Mouse (Mus musculus) liver, postnatal 0 days (tissue): ENCODE measurements around the gene Gmds. TPM values are rescaled to one million over a fixed set of nuclear protein-coding genes. Genes with fewer than 3 reads are reported as not detected.

Source experiments
- ATAC-seq: fragments of 200-750 bp; cut with Nextera tagmentation; 2 replicates; pipeline ENCODE4 v1.8.0; 2017; ENCODE audit warnings: mild to moderate bottlenecking, moderate library complexity
- DNase-seq: peaks from one replicate; pipeline ENCODE4 v3.0.0-alpha.2; 2016
- H3K27ac ChIP-seq: fragments of 300-500 bp; sonication (generic); 2 replicates; pipeline ENCODE4 v1.5.1; 2014; ENCODE audit warnings: antibody characterized with exemption, moderate library complexity, mild to moderate bottlenecking, low read depth
- H3K27me3 ChIP-seq: fragments of 300-500 bp; sonication (generic); 2 replicates; pipeline ENCODE4 v1.6.1; 2014; ENCODE audit warnings: low read length, control low read depth, mixed read lengths; ENCODE audit not compliant: insufficient read depth
- H3K36me3 ChIP-seq: fragments of 300-500 bp; sonication (generic); replicated peaks from 2 replicates; pipeline ENCODE4 v1.6.1; 2014; ENCODE audit warnings: mild to moderate bottlenecking, control low read depth, low read length, moderate library complexity, mixed read lengths; ENCODE audit not compliant: insufficient read depth
- H3K4me1 ChIP-seq: fragments of 300-500 bp; sonication (generic); 2 replicates; pipeline ENCODE4 v1.6.1; 2014; ENCODE audit warnings: antibody characterized with exemption, mild to moderate bottlenecking, control low read depth; ENCODE audit not compliant: insufficient read depth
- H3K4me2 ChIP-seq: fragments of 300-500 bp; sonication (generic); 2 replicates; pipeline ENCODE4 v1.6.1; 2014; ENCODE audit warnings: low read depth, mild to moderate bottlenecking, low read length, moderate library complexity, mixed read lengths
- H3K4me3 ChIP-seq: fragments of 300-500 bp; sonication (generic); 2 replicates; pipeline ENCODE4 v1.5.1; 2014; ENCODE audit warnings: low read depth, low read length
- H3K9ac ChIP-seq: fragments of 300-500 bp; sonication (generic); replicated peaks from 2 replicates; pipeline ENCODE4 v1.6.1; 2014; ENCODE audit warnings: mild to moderate bottlenecking, moderate library complexity
- H3K9me3 ChIP-seq: fragments of 300-500 bp; sonication (generic); 2 replicates; pipeline ENCODE4 v1.6.1; 2016; ENCODE audit warnings: mild to moderate bottlenecking, control low read depth, low read length, mixed read lengths
- CTCF ChIP-seq: sonication (generic); IDR thresholded peaks from 2 replicates; pipeline ENCODE4 v1.5.1; 2016; ENCODE audit warnings: antibody characterized with exemption, low read depth
- EP300 ChIP-seq: IDR thresholded peaks from 2 replicates; pipeline ENCODE4 v1.6.1; 2016; ENCODE audit warnings: antibody characterized with exemption, low read depth, mild to moderate bottlenecking
- WGBS: fragments of 180-500 bp; shearing (Covaris S2); extraction: QIAGEN DNeasy Blood & Tissue Kit; methylation state at CpG from one replicate; pipeline ENCODE4 v1.1.7; 2014; ENCODE audit not compliant: insufficient replicate concordance; 5-methylcytosine and 5-hydroxymethylcytosine counted together
- polyA plus RNA-seq: library from polyadenylated mRNA; unstranded; fragments of >200 nt; fragmentation: Nextera tagmentation; extraction: Ambion mirVana; gene quantifications from 2 replicates; pipeline ENCODE4 v1.2.1, GENCODE M21; 2015

Gmds gene
- polyA plus RNA-seq, 1 experiment from 2014 or later = 4.9 TPM

DNA sequence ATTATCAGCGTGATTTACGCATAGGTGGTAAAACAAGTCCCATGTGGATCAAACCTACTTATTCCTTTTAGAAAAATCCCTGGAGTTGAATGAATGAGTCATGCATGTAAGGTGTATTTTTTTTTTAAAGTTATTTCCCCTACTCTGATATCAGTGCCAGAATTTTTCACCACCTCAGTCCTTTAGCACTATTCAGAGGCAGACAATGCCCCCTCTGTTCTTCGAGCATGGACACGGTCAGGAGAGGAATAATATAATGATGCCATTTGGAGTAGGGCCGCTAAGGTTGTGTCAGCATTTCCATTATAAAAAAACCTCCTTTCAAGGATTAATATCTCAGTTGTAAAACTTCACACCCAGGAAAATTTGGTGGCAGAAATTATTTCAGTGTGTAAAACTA, 301.6 kb downstream of the Gmds start:
- DNase-seq (no peak), ATAC-seq (no peak)
- Histone ChIP-seq H3K4me2 (no peak overlapping the region), H3K27me3 (no peaks in the 10 kb centered on the region), H3K36me3 (no peaks in the 10 kb centered on the region), H3K27ac (no peak overlapping the region), H3K9ac (no peak overlapping the region), H3K4me1 (no peaks in the 10 kb centered on the region), H3K4me3 (no peak overlapping the region), H3K9me3 (no peaks in the 10 kb centered on the region)
- TF ChIP-seq CTCF (no peak), EP300 (no peak)
- 86% methylated on average over 5 of the region's 5 CpGs for WGBS

DNA sequence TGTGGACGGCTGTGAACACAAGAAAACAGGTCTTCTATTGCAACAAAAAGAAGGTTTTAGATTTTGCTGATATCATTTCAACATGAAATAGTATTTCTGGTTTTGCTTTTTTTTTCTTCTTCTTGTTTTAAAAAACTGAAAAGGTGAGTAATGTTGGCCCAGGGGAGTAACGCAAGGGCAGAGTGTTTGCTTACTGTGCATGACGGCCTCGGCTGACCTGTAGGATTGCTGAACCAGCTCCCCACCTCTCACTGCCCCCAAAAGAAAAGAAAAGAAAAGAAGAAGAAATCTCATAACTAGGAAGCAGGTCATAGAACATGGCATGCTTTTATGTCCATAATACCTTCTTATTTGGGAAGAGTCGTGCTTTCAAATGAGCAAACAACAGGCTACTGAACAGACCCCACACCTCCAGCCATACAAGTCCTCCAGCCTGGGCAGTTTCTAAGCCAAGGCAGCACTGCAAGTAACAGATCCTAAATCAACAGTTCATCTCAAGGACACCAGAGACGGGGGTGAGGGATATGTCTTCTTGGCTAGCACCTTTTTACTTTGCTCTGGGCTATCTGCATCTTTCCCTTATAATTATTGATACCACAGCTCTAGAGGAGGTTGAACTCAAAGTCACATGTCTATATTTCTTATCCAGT, 303.6 kb downstream of the Gmds start:
- Histone ChIP-seq H3K4me3 (no peak overlapping the region), H3K9me3 (no peaks in the 10 kb centered on the region), H3K36me3 (no peaks in the 10 kb centered on the region), H3K9ac (no peak overlapping the region), H3K27me3 (no peaks in the 10 kb centered on the region), H3K27ac (no peak overlapping the region), H3K4me1 (no peaks in the 10 kb centered on the region), H3K4me2 (no peak overlapping the region)
- no peak for DNase-seq
- TF ChIP-seq CTCF = no peak
- 72% methylated on average over 6 of the region's 6 CpGs for WGBS
- ATAC-seq = no peak

DNA sequence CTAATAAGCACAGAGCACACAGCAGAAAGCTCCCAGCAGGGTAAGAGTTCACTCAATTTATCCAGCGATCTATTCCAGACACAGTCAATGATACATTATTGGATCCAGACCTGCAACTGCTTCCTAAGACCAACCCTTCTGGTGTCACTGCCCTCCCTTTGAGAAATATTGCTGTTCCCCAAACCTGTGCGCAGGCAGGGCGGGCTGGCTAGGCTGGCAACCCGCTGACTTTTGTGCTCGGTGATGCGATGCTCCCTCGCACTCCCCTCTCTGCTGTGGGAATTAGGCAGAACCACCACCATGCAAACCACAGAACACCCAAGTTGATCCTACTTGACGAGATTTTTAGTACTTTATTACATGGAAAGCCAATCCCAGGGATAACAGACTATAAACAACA, 304.4 kb downstream of the Gmds start:
- Histone ChIP-seq H3K4me1 (no peaks in the 10 kb centered on the region), H3K4me3 (no peak overlapping the region), H3K4me2 (no peak overlapping the region), H3K36me3 (no peaks in the 10 kb centered on the region), H3K27ac (no peak overlapping the region), H3K27me3 (no peaks in the 10 kb centered on the region), H3K9me3 (no peaks in the 10 kb centered on the region), H3K9ac (no peak overlapping the region)
- WGBS = 84% methylated on average over 8 of the region's 8 CpGs
- DNase-seq (no peak), ATAC-seq (no peak)
- TF ChIP-seq EP300 (no peak), CTCF (no peak)

DNA sequence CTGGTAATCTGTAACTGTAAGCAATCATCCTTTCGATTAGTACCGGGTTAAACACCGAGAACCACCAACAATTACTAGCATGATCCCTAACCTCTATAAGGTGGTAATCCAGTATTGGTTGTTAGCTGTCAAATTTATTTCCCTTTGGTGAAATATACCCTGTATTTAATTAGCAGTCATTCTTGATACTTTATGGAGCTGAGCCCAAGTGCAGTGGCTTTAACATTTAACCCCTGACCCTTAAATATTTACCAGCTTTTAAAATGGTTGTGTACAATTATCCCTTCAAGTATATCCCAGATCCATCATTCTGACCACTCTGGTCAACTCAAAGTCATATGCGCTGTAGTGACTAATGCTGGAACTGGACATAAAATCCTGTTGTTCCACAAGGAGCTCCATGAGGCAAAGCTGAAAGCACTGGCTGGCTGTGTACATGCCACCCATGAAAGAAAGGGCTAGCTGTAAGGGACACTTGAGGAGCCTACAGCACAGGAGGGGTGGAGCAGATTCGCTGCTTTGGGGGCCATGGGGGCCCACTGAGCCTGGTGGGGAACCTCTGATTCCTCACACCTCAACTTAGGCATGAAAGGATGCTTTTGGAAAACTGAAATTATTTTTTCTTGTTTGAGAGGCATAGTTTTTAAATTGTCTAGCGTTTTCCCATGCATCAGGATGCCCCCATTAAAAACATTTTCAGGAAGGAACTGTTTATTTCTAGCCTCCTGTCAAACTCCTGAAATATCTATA, 312.1 kb downstream of the Gmds start:
- H3K9ac ChIP-seq = no peak overlapping the region
- H3K4me2 ChIP-seq = no peak overlapping the region
- H3K36me3 ChIP-seq = no peaks in the 10 kb centered on the region
- DNase-seq = no peak
- no peaks in the 10 kb centered on the region for H3K27me3 ChIP-seq
- no peaks in the 10 kb centered on the region for H3K9me3 ChIP-seq
- 75% methylated on average over 6 of the region's 6 CpGs for WGBS
- H3K27ac ChIP-seq = no peak overlapping the region
- no peaks in the 10 kb centered on the region for H3K4me1 ChIP-seq
- ATAC-seq = no peak
- no peak for TF ChIP-seq EP300
- no peak for TF ChIP-seq CTCF
- H3K4me3 ChIP-seq = no peak overlapping the region

DNA sequence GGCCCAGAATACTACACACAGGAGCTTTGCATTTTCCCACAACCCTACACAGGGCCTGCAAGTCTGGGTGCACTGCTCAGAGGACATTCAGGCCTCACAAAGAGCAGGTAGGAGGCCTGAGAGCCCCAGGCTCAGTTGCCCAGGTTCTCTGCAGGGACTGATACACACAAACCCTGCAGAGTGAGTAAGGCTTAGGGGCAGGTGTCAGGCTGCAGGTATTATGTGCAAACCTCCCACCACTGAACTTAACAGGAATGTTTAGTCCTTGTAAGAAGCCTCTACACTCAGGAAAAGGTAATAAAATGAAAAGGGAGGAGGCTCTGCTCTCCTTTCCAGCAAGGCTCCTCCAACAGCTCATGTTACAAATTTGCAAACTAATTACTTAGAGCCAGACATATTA, 313.7 kb downstream of the Gmds start:
- TF ChIP-seq EP300 (no peak), CTCF (no peak)

DNA sequence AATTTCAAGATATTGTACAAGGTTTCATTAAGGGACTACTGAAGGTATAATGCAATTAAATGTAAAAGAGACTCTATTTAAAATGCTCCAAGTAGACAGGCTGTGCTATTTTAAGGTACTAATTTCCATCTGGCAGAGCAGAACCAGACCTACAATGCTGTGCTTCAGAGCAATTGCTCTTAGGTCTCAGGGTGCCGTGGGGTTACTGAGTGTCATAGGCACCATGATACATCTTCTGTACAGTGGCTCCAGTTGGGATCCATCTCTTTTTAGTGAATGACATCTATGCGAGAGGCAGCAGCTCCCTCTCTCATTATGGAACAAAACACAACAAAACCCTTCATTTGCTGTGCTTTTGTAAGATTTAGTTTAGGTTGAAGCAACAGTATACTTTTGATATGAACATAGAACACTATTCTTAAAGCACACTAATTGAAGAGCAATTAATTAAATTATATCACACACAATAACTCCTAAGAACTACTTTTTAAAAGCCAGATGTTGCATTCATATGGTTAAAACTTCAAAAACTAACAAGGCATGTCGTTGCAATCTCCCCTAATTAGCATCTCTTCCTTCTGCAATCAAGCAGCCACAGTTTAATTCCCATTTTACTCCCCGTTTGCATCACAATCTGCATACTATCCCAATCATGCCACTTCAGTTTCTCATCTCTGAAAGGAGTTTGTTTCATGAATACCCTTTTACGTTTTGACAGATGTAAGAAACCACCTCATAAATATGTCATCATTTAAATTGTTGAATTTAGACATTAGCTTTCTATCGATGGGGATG, 317.9 kb downstream of the Gmds start:
- DNase-seq (no peak), ATAC-seq (no peak)
- Histone ChIP-seq H3K9me3 (no peaks in the 10 kb centered on the region), H3K36me3 (no peaks in the 10 kb centered on the region), H3K27me3 (no peaks in the 10 kb centered on the region), H3K27ac (no peak overlapping the region), H3K4me3 (no peak overlapping the region), H3K4me1 (peaks cover 3% of the 10 kb centered on the region; the same call in 1 of the 2 replicates), H3K9ac (no peak overlapping the region), H3K4me2 (no peak overlapping the region)
- 73% methylated on average over 6 of the region's 6 CpGs for WGBS
- TF ChIP-seq CTCF (no peak), EP300 (no peak)

More for the DNA sequence above, 313.7 kb downstream of the Gmds start:
- Histone ChIP-seq H3K4me1 (no peaks in the 10 kb centered on the region), H3K4me2 (no peak overlapping the region), H3K9ac (no peak overlapping the region), H3K27me3 (no peaks in the 10 kb centered on the region), H3K9me3 (no peaks in the 10 kb centered on the region), H3K4me3 (no peak overlapping the region), H3K36me3 (no peaks in the 10 kb centered on the region), H3K27ac (no peak overlapping the region)
- no peak for ATAC-seq
- no peak for DNase-seq
